Mouse (Mus musculus) retina, adult 2 months (tissue): Measurements from ENCODE around the gene Slc13a2.
A peak's percentile ranks its signal among the peaks of the same experiment; 100 is the strongest.

Experiments
- DNase-seq: peaks from one replicate; pipeline ENCODE4 v3.0.0-alpha.2; 2012; ENCODE audit warnings: low read depth, low spot score

The Slc13a2 gene

DNA sequence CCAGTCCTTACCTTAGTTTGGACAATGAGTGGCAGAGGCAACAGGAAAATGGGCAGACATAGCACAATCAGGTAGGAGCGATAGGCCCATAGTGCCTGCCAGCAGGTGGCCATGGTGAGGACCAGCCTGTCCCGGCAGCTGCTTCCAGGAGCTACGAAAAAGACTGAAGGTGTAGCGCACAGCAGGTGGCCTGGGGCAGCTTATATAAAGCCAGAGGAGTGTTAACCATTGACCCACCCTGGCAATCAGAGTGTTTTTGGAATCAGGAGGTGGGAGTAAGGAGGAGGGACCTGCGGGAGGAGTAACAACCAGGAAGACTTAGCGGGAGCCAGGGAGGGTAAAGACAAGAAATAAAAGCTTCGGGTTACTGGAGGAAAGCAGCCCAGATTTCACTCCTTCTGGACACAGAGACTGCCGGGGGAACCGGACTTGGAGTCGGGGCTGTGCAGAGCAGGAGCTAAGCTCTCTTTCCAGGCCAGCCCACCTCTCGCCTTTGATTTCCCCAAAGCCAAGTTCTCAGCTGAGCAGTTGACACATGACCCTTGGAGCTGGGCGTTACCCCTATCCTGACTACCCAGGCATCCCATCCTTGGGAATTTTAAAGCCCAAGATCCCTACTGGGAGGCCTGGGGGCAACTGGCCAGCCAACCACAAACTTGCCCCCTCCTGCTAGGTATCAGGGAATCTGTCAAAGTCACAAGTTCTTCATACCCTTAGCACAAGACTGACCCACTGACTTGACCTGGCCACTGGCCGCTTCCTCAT lies at the start of gene Slc13a2:
Gene Slc13a2, minus strand, starts transcription at position 163 of the 765 bp plus-strand sequence.
- no peak for DNase-seq

DNA sequence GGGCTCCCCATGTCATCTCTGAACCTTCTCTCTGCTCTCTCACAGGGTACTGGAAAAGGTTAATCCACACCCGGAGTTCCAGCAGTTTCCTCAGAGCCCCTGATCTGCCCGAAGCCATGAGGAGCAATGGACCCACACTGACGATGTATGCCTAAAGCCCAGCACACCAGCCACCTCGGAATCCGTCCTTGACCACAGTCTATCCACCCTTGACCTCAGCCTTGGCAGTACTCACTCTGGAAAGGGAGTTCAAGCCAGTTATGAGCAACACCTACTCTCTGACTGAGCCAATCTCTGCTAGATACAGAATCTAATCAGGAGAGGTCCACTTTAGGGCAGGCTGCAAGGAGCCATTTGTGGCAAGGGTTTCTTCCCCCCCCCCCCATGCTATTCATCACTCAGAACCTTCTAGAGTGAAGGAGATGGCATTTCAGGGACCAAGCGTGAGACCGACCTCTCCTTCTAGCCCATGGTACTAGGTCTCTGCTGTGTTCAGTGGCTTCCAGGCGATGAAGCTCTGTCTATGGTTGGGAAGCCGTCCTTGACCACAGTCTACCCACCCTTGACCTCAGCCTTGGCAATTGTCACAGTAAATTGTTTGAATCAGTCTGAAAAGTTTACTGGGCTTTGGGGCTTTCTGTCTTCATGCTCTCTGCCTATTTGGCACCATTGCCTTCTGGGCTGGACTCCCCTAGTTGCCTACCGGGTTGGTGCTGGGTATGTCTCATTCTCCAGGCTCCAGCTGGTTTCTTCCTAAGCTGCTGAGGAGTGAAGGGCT lies 49.5 kb upstream of the Slc13a2 start:
- no peak for DNase-seq

DNA sequence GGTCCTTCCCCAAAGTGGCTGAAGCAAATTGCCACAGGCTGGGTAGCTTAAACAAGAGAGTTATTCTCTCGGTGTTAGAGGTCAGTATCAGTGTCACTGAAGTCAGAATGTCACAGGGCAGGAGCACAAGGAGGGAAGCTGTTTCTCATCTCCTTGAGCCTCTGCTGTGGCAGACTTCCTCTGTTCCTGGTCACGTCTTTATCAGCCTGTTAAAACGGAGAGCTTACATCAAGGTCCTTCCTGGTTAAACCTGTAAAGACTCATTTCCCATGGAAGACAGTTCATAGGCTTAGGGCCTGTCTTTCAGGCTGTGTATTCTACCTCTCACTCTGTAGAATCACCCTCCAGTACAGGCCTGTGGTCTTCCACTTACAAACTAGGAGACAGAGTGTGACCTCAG lies 45.9 kb upstream of the Slc13a2 start:
- DNase-seq: no peak

DNA sequence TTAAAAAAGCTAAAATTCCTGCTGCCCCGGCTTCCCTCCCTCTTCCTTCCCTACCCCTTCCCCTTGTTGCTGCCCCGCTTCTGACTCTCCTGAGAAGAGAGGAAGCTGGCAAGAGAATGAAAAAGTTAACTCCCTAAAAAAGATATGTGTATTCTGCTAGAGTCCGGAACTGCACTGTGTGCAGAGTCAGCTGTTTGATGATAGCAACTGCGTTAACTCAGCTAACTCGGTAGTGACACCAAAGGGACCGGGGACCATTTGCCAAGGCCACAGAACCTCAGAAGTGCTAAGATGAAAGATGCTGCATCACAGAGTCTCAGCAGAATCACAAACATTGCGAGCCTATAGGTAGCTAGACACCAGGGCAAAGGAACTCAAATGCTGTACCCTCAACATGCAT lies 45.5 kb upstream of the Slc13a2 start:
- DNase-seq: no peak

DNA sequence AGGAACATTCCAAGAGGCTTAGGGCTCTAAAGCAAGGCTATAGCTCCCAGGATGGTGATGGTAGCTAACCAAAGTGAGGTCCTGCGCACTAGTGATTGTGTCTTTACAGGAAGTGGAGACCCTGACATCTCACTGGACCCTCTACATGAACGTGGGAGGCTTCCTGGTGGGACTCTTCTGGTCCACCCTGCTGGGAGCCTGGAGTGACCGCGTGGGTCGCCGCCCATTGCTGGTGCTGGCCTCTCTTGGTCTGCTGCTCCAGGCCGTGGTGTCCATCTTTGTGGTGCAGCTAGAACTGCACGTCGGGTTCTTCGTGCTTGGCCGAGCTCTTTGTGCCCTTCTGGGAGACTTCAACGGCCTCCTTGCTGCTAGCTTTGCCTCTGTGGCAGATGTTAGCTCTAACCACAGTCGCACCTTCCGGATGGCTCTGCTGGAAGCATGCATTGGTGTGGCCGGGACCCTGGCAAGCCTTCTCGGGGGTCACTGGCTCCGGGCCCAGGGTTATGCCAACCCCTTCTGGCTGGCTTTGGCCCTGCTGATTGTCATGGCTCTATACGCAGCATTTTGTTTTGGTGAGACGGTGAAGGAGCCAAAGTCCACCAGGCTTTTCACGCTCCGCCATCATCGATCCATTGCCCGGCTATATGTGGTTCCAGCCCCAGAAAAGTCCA lies 44.4 kb upstream of the Slc13a2 start:
- no peak for DNase-seq

DNA sequence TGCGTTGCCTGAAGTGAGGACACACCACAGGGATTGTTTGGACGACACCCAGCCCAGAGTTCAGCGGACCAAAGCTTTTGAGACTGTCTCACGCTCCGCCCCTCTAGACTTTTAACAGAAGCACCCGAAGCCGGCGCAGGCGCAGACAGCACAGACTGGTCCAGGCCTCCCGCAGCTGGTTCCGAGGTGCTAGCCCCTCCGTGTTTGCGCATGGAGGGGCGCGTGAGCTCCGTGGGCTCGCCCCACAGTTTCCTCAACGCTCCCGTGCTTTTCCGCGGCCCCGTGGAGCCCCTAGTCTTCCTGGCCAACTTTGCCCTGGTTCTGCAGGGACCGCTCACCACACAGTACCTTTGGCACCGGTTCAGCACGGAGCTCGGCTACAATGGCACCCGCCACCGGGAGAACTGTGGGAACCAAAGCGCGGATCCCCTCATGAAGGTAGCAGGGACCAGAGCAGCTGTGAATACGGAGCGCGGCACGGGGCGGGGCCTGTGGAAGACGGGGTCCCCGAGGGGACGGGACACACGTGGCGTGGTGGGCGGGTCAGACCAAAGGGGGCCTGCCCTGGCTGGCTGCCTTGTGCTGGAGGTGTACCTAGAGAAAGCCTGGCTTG lies 43.7 kb upstream of the Slc13a2 start, which contains the start of gene Slc46a1:
Gene Slc46a1, plus strand, starts transcription at position 130 of the 613 bp plus-strand sequence.
- no peak for DNase-seq

DNA sequence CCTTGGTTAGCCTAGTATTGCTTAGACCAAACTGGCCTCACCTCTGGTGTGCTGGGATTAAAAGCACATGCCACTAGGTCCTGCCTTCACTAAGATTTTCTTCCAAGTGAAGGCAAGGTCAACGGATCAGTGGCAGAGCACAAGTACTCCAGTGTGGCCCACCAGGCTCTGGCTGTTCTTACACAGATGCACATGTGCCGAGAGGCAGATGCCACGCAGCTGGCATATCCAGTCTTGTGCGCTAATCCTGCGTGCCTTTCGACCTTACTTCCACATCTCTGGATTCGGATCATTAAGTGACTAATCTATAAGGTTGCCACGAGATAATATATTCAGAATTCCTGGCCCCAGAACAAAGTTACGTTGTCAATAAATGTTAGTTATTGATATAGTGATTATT lies 43.1 kb upstream of the Slc13a2 start:
- DNase-seq: no peak

DNA sequence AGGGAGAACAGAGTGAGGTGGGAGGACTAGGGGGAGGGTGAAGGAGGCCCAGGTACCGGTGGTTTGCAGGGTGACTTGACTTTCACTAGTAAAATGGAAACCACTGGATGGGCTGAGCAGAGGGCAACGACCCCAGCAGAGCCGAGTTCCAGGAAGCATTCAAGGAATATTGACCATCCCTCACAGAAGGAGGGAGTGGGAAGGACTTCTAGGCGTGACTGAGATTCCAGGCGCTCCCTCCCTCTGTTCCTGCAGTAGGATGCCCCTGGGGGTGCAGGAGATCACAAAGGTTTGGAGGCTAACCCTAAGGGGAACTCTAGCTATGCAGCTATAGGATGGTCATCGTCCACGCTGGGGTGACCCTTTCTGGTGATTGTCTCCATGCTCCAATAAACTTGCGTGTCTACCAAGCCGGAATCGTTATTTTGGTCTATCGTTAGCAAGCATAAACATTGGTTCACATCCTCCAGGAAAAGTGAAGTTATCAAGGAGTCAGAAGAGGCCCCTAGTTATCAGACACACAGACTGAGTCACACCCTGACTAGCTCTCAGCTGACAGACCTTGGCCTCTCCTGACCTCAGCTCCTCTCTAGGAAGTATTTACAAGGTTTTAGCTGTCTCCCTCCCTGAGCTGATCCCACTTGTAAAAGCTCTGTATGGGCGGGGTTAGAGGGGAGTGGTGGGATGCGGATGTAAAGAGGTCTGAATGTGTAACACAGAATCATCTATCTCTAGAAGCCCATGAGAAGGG lies 41.4 kb upstream of the Slc13a2 start:
- DNase-seq: no peak

DNA sequence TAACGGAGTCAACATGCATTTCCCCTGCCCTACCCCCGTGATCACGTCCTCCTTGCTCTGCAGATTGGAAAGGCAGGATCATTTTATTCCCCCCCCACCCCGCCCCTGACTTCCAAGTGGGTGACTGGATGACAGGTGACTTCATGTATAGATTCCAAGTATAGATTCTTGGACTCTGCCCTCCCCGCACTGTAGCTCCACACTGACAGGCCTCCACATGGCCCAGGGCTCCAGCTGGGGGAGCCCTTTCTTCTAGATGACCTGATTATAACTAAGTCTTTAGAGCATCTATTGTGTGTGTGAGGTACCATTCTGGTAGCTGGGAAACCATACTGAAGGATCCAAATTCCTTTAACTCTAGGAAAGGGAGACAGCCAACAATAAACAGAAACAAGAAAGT lies 40.7 kb upstream of the Slc13a2 start:
- no peak for DNase-seq

DNA sequence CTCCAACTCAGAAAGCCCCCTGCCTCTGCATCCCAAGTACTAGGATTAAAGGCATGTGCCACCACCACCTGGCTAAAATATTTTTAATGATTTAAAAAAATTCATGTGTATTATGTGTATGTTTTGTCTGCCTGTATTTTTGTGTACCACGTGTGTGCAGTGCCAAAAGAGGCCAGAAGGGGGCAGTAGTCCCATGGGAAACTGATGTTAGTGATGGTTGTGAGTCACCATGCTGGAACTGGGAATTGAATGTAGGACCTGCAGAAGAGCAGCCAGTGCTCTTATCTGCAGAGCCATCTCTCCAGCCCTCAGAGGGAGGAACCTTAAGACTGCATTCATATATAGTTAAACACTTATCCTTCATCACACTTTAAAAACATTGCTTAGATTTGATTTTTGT lies 39.9 kb upstream of the Slc13a2 start:
- no peak for DNase-seq

DNA sequence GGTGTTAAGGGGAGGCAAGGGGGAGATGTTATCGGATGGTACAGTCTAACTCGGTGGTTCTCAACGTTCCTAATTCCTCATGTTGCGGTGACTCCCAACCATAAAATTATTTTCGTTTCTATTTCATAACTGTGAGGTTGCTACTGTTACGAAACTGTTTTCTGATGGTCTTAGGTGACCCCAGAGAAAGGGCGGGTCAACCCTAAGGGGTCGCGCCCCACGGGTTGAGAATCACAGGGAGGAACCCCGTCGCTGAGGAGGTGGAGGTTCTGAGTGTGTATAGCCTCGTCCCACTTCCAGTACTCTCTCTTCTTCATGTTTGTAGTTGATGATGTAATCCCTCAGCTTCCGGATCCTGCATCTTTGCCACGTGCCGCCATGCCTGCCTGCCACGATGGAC lies 36.7 kb upstream of the Slc13a2 start:
- no peak for DNase-seq

DNA sequence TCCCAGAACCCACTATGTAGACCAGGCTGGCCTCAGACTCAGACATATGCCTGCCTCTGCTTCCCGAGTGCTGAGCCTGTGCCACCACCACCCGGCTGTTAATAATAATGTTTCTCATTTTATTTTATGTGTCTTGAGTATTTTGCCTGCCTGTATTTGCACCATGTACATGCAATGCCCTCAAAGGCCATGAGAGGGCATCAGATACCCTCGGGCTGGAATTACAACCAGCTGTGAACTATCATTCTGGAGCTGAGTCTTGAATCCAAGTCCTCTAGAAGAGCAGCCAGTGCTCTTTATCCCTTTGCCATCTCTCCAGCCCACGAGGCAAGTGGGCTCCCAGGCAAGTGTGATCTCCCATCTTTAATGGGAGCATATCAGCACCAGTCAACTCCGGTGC lies 33.3 kb upstream of the Slc13a2 start:
- no peak for DNase-seq

DNA sequence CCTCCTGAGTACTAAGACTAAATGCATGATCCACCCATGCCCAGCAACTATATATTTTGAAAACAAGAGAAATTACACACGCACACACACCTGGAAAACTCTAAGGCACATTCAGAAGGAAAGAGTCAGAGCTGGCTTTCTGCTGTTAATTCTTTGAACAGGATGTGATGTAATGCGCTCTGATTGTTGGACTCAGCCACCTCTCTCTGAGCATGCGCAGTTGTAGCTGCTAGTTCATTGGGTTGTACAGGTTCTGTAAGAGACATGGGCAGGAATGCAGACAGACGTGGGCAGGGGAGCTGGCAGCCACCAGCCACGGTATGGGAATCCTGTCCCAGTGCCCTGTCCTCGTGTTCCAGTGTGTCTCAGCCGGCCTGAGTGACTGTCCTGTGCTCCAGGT lies 32.3 kb upstream of the Slc13a2 start:
- DNase-seq: no peak

DNA sequence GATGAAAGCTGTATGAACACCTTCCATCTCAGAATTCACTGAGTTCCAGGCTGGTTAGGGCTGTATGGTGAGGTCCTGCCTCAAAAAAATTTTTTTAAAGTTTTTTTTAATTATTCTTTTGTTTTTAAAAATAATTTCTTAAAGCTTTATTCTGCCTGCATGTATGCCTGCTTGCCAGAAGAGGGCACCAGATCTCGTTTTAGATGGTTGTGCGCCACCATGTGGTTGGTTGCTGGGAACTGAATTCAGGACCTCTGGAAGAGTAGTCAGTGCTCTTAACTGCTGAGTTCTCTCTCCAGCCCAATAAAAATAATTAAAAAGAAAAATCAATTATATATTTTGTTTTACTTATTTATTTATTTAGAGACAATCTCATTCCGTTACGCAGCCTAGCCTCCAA lies 31.7 kb upstream of the Slc13a2 start:
- peak; percentile 42 for DNase-seq

DNA sequence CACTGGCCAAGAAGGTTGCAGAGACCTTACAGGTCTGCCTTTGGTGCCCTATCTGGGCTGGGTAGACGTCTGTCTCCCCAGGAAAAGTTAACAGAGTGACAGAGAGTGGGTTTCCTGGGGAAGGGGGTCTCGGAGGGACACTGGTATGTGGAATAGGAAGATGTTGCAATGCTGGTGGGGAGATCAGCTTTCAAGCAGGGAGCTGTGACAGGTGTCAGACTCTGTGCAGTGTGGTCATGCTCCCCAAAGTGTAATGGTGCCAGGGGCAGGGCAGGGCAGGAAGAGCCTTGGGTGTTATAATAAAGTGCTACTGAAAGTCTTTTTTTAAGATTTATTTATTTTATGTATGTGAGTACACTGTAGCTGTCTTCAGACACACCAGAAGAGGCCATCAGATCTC lies 28.3 kb upstream of the Slc13a2 start:
- DNase-seq: no peak

DNA sequence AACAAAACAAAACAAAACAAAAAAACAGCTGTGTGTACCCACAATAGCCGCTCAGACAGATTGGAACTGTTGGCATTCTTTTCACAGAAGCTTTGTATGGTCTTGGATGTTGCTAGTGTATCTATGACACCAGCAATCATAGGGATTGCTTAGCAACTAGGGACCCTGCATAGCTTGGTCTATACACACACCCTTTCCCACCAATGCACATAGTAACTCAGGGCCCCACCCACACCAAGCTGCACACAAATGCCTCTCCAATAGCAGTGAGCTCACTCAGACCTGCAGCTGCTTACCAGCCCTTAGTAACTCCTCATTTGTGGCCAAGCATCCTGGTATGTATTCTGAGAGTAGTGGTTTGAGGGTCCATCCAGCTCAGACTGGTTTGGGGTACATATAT lies 26.2 kb upstream of the Slc13a2 start:
- DNase-seq: no peak

DNA sequence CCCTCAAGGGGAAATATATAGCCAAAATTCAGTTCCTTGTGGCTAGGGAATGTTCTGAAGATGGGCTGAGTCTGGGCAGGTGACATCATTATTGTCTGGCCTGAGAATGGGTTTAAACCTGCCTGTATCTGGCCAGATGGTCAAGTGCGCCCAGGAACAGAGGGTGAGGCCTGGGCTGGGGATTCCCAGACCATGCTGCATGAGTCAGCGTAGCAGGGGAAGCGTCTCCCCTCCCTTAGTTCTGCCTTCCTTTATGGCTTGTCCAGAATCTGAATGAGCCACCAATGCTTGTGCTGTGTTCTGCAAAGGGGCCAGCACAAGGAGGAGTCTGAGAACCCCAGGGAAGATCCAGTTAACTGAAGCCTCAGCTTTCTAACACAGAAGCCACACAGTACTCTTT lies 25.2 kb upstream of the Slc13a2 start:
- no peak for DNase-seq

DNA sequence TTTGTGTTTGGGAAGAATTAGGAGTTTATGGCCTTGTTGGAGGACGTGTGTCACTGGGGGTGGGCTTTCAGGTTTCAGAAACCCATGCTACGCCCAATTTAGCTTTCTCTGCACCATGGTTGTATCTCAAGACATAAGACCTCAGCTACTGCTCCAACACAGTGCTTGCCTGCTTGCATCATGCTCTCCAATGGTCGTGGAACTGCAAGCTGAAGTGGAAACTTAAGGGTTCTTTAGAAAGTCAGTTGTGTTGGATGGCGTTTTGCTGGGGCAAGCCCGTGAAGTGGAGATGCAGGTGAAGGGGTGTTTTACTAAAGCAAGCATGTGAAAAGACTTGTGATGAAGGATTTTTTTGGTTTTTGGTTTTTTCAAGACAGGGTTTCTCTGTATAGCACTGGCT lies 21.1 kb upstream of the Slc13a2 start:
- no peak for DNase-seq

DNA sequence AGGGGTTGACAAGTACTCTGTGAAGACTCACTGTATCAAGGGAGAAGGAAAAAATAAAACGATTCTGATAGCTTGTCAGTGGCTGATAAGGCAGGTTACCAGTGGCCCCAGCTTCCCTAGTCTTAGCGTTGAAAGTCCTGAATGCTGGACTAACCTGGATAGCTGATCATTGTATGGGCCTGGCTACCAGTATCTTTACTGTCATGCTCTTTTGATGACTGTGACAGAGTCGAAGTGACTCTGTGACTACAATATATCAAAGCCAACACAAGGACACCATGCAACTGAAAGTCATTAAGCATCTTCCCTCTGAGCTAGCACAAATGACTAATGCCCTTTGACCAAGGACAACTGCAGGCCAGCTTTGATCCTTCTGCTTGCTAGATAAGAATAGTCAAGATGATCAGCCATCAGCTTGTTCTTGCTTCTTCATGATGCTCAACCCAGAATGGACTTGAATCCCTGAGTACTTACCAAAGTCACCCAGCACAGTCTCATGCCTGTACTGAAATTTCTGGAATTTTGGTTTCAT lies 16.4 kb upstream of the Slc13a2 start:
- DNase-seq: no peak

DNA sequence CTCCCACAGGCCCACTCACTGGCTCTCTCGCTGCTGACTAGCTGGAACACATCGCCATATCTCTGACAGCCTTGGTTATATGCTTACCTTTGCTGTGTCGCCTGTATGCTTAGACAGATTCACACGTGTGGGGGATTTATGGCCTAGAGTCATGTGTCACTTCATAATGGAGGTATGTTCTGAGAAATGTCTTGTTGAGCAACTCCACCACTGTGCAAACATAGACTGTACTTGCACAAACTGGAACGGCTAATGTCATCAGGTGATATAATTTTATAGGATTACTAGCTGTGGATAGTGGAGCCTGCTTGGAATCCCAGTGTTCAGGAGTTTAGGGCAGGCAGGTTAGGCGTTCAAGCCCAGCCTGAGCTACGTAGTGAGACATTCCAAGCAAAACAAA lies 15.2 kb upstream of the Slc13a2 start:
- no peak for DNase-seq

DNA sequence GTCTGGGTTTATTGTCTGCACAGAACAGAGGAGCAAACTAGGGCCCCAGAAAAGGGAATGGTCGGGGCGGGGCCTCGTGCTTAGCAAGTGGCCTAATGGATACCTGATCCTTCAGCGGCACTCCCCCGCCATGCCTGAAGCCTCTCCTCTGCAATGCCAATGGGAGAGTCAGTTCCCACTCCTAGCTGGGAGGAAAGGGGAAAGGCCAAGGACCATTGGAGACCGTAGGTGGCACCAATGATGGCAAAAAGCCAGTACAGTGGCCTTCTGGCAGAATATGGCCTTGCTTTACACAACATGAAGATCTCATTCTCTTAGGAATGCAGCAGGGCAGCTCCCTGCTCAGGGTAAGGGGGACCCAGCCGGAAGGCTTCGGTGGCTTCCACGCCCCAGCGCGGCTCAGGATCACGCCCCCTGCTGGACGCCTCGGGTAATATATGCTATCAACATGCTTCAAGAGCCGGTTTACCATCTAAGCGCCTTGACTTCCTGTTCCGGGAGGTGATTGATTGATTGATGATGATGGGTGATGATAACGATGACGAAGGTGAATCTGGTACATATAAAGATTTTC lies 13.8 kb upstream of the Slc13a2 start:
- DNase-seq: no peak
